Mouse (Mus musculus): ENCODE results near the gene Gxylt2. TPM values are rescaled to one million over a fixed set of nuclear protein-coding genes. Genes with fewer than 3 reads are reported as not detected.

The Gxylt2 gene
- polyA plus RNA-seq, 1 experiment from 2014 or later: 5.5 TPM

- no peaks in the 10 kb centered on the region for H3K27me3 ChIP-seq (replicated peaks)
- peaks cover 18% of the 10 kb centered on the region for H3K4me1 ChIP-seq
- no peaks in the 10 kb centered on the region for H3K9me3 ChIP-seq
- WGBS: 1% methylated on average over 62 of the region's 72 CpGs
- H3K4me3 ChIP-seq: peak overlapping the region; percentile 85
- ATAC-seq (ENCODE audit: low FRiP score, low read depth): peak; percentile 92
- peaks cover 35% of the 10 kb centered on the region for H3K36me3 ChIP-seq
- peak overlapping the region; percentile 81 for H3K9ac ChIP-seq
- H3K4me2 ChIP-seq (replicated peaks): peak overlapping the region; percentile 66
- H3K27ac ChIP-seq: peak overlapping the region; percentile 15
These were observed 129.4 kb downstream of the Gxylt2 start for GRCm38 (mm10) chr6:100833811-100834481.

- peak overlapping the region; percentile 66 for H3K4me2 ChIP-seq (replicated peaks)
- peaks cover 18% of the 10 kb centered on the region for H3K4me1 ChIP-seq
- H3K27me3 ChIP-seq (replicated peaks): no peaks in the 10 kb centered on the region
- peak overlapping the region; percentile 81 for H3K9ac ChIP-seq
- no peak overlapping the region for H3K27ac ChIP-seq
- no peak for ATAC-seq (ENCODE audit: low FRiP score, low read depth)
- 40% methylated on average over 9 of the region's 9 CpGs for WGBS
- H3K4me3 ChIP-seq: peak overlapping the region; percentile 85
- H3K36me3 ChIP-seq: peaks cover 40% of the 10 kb centered on the region
- H3K9me3 ChIP-seq: no peaks in the 10 kb centered on the region
These were observed 130.1 kb downstream of the Gxylt2 start for GRCm38 (mm10) chr6:100834489-100835160.

DNA sequence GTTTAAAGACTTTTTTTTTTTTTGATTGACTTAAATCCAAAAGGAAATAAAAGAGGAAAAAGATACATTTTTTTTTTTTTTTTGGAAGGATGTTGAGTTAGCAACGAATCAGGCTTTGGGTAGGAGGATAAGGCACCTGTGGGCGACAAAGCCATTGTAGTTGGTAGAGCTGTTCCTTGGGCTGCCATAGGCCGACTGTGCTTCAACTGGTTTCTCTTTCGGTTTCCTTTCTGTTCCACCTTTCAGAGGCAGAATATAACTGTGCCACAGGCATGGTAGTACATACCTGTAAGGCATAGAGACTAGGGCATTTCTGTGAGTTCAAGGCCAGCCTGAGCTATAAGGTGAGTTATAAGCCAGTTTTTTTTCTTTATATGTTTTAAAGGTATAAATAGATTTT, 140.5 kb downstream of the Gxylt2 start:
- 95% methylated on average over 4 of the region's 4 CpGs for WGBS

DNA sequence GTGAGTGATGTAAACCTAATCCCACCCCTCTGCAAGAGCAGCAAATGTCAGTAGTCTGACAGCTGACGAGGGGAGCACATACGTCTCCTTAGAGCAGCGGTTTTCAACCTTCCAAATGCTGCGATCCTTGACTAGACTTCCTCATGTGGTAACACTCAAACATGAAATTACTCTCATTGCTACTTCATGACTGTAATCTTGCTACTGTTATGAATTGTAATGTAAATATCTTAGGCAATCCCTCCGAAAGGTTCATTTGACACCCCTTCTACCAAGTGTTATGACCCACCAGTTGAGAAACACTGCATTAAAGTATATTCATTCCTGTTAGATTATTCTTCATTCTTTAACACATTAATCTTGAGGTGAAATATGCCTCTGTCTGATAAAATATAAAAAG, 142.7 kb downstream of the Gxylt2 start:
- Histone ChIP-seq H3K27me3 (replicated peaks) (no peaks in the 10 kb centered on the region), H3K4me1 (no peaks in the 10 kb centered on the region), H3K4me3 (no peak overlapping the region), H3K36me3 (peaks cover 32% of the 10 kb centered on the region), H3K27ac (no peak overlapping the region), H3K4me2 (replicated peaks) (no peak overlapping the region), H3K9me3 (no peaks in the 10 kb centered on the region), H3K9ac (no peak overlapping the region)
- no peak for ATAC-seq (ENCODE audit: low FRiP score, low read depth)
- WGBS: 94% methylated on average over 5 of the region's 5 CpGs

More for the DNA sequence above, 140.5 kb downstream of the Gxylt2 start:
- Histone ChIP-seq H3K27me3 (replicated peaks) (no peaks in the 10 kb centered on the region), H3K9ac (no peak overlapping the region), H3K4me2 (replicated peaks) (no peak overlapping the region), H3K4me3 (no peak overlapping the region), H3K9me3 (no peaks in the 10 kb centered on the region), H3K36me3 (peaks cover 47% of the 10 kb centered on the region), H3K4me1 (no peaks in the 10 kb centered on the region), H3K27ac (no peak overlapping the region)
- no peak for ATAC-seq (ENCODE audit: low FRiP score, low read depth)

DNA sequence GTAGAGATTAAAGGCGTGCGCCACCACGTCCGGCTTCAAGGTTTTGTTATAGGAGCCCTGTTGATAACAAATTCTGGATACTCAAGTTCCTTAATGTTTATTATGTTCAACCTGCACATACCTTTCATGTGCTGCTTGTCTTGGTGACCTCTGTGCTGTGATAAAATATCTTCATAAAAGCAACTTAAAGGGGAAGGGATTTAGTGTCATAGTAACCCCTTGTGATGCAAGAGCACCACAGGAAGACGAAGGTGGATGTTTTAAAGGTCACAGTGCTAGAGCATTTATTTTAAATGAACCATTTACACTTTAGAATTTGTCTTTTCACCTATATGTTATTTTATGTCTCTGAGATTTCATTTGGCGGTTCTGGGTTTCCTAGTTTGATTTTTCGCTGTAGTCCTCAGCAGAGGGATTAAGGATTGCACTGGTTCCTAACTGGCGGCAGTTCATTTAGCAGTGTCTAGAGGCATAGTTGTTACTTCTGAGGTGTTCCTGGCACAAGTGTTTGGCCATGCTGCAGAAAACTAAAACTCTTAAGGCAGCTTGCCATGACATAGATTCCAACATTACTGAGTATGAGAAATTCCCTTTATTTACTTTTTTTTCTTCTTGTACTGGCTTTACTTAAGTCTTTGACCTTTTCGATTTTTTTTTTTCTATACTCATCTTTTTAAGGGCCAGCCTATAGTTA, 144.3 kb downstream of the Gxylt2 start:
- Histone ChIP-seq H3K27me3 (replicated peaks) (no peaks in the 10 kb centered on the region), H3K27ac (no peak overlapping the region), H3K4me1 (no peaks in the 10 kb centered on the region), H3K36me3 (peaks cover 23% of the 10 kb centered on the region), H3K4me3 (no peak overlapping the region), H3K9ac (no peak overlapping the region), H3K4me2 (replicated peaks) (no peak overlapping the region), H3K9me3 (no peaks in the 10 kb centered on the region)
- 92% methylated on average over 9 of the region's 9 CpGs for WGBS
- ATAC-seq (ENCODE audit: low FRiP score, low read depth): no peak

DNA sequence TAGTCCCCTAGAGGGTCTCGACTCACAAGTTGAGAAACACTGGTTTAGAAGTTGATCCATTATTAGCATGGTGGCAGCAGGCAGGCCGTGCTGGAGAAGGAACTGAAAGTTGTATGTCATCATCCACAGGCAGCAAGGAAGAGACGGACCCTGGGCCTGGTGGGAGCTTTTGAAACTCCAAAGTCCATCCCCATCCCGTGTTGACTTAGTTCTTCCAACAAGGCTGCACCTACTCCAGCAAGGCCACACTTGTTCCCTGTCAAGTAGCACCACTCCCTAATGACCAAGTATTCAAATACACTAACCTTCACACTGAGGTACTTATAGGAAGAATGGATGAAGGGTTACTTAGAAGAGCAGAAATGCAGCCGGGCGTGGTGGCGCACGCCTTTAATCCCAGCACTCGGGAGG, 146.1 kb downstream of the Gxylt2 start:
- Histone ChIP-seq H3K9me3 (no peaks in the 10 kb centered on the region), H3K27ac (no peak overlapping the region), H3K4me2 (replicated peaks) (no peak overlapping the region), H3K9ac (no peak overlapping the region), H3K36me3 (peaks cover 25% of the 10 kb centered on the region), H3K4me3 (no peak overlapping the region), H3K4me1 (no peaks in the 10 kb centered on the region), H3K27me3 (replicated peaks) (no peaks in the 10 kb centered on the region)
- WGBS: 91% methylated on average over 9 of the region's 9 CpGs
- ATAC-seq (ENCODE audit: low FRiP score, low read depth): no peak

DNA sequence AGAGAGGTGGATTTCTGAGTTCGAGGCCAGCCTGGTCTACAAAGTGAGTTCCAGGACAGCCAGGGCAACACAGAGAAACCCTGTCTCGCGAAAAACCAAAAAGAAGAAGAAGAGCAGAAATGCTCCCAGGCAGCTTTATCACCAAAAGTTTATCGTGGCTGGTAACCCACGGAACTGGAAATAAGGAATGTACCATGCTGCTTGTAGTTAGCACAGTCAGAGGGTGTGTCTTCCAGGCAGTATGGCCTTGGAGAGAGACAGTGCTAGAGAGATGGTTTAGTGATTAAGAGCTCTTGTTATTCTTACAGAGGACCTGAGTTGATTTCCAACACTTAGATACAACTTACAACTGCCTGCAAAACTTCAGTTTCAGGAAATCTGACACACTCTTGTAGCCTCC, 146.5 kb downstream of the Gxylt2 start:
- 94% methylated on average over 5 of the region's 5 CpGs for WGBS
- Histone ChIP-seq H3K27ac (no peak overlapping the region), H3K9ac (no peak overlapping the region), H3K4me2 (replicated peaks) (no peak overlapping the region), H3K36me3 (peaks cover 23% of the 10 kb centered on the region), H3K9me3 (no peaks in the 10 kb centered on the region), H3K27me3 (replicated peaks) (no peaks in the 10 kb centered on the region), H3K4me3 (no peak overlapping the region), H3K4me1 (no peaks in the 10 kb centered on the region)
- no peak for ATAC-seq (ENCODE audit: low FRiP score, low read depth)

Other genes starting within 250 kb of the Gxylt2 start
- gene Shq1, start 33.6 kb upstream of the Gxylt2 start, polyA plus RNA-seq (2016; fragmentation: Nextera tagmentation; extraction: Ambion mirVana): 12.8 and 13.5 TPM in 2 replicates
- 23.9 and 25.2 TPM in 2 replicates for gene Ppp4r2, start 128.9 kb downstream of the Gxylt2 start, polyA plus RNA-seq (2016; fragmentation: Nextera tagmentation; extraction: Ambion mirVana)